Mouse (Mus musculus) urinary bladder, postnatal 4 days (tissue): ENCODE measurements at regions not wholly inside any gene's neighbourhood (a gene's known extent, or its start where the extent isn't known, plus 50 kb on each side); places are given as distances from the start of the nearest gene placed in this dataset.

Source experiments
- DNase-seq, 2 experiments: peaks; one replicate each; pipeline ENCODE4 v3.0.0; 2021 to 2022; ENCODE audit warnings: low spot score in 2 of 2

DNA sequence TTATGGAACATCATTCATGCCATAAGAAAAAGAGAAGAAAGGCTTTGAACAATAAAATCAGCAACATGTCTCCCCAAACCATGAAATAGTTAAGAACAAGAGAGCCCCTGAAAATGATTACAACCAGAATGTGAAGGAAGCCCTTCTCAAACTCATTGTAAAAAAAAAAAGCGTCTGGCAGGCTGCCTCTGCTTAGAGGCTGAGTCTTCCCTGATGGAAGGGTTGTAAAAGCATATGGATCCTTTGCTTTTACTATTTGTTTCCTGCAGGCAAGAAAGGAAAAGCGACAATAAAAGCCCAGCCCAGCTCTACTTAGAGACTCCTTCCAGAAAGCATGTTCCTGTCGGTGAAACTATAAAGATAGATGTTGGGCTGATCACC is 461.2 kb upstream of the Cited2 start:
- no peak for DNase-seq

DNA sequence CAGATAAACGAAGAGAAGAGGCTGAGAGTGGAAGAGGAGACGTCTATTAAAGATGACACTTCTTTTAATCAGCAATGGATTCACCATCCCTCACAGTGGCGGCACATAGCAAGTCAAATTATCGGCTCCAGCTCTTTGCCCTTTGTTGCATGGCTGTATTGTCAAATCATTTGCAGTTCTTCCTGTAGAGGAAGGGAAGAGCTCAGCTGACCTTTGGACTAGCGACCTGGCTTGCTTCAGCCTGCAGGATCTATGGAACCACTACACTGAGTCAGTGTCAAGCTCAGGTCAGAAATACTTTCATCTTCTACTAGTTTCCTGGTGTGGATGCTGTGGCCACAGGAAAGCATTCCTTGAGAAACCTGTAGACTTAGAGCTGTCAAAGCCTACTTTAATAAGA is 450.4 kb upstream of the Cited2 start:
- DNase-seq = no peak

DNA sequence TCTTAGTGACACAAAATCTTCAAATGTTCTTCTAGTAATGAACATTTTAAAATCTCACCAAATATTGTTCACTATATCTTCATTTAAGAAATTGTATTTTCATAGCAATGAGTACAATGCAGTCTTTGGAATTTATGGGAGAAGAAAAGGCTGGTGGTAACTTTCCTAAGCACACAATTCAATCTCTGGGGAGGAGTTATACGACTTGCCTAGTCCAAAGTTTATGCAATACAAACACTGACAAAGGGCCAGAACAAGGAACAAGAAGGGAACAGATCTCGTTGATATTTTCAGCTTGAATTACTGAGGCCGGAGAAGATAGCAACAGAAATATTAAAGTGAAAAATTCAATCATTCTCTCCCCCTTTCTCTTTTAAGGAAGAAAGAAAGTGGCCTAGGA is 449.2 kb upstream of the Cited2 start:
- DNase-seq = no peak

DNA sequence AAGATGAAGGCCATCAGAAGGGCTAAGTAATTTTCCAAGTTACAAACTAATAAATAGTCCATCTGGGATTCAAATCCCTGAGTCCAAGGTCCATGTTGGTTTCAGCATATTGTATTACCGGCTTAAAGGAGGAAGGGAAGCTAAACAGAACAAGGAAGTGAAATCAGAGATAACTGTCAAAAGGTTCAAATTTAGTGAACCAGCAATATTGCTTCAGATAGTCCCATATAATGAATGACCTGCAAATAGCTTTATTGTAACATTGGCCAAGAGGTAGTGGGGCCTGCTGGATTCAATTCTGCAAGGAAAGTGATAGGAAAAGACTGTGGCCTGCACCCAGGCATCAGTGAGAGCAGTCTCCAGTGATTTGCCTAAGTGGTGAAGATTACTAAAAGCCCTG is 447.8 kb upstream of the Cited2 start:
- no peak for DNase-seq

DNA sequence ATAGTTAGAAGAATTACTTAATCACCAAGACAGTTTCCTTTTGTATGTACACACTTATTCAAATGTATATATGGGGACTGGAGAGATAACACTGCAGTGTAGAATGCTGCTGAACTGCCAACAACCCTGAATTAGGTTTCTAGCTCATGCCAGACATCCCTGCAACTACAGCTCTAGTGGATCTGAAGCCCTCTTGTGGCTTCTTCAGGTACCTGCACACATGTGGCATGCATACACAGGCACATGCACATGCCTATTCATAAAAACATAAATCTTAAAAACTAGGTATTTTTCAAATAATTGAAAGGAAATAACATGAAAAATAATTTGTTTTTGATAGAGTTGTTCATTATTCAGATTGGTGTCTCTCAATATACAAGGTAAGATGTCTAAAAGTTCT is 445.1 kb upstream of the Cited2 start:
- no peak for DNase-seq

DNA sequence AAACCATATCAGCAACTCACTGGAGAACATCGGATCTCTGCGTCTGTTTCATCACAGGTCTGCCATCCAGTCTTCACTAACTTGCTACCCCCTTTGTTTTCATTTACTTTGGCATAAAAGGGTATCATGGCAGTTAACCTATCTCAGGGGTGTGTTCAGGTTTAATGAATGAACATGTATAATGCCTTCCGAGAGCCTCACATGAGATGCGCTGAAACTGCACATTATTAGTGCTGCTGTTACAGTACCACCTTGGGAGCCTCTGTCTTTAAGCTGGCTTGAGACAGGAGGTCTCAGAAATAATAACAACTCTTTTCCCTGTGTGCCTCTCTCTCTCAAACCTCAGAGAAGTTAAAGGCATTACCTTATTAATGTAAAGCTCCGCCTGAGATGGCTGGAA is 438.2 kb upstream of the Cited2 start:
- DNase-seq = no peak

DNA sequence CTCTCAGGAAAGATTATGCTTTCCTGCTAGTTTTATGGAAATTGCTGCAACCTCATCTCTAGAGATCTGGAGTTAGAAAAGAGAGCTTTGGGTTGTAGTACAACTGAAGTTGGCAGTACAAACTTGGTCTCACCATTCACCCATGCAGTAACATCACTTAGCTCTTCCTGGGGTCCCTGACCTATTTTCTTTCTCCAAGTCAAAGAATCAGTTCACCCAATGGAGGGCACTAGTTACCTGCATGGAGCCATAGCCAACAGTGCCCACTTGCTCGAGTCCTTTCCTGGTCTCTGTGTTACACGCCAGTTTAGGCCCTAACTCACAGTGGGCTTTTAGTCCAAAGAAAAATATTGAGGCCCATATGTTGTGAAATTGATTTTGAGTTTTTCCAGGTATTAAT is 435.9 kb upstream of the Cited2 start:
- no peak for DNase-seq

DNA sequence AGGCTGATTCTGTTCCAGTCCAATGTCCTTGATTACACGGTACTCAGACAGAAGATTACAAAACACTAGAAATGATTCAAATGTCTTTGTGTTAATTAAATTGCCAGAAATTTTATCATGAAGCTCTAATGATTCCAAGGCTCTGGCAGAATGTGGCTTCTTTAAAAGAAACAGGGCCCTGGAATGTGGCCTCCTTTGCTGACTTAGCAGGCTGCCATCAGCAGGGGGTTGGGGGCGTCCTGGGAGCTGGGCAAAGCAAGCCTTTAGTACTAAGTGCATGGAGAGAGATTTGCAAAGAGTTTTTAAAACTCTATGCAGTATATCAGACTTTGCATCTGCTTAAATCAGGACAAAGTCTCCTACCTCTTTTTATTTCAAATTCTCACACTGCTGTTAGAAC is 434.8 kb upstream of the Cited2 start:
- DNase-seq = no peak

DNA sequence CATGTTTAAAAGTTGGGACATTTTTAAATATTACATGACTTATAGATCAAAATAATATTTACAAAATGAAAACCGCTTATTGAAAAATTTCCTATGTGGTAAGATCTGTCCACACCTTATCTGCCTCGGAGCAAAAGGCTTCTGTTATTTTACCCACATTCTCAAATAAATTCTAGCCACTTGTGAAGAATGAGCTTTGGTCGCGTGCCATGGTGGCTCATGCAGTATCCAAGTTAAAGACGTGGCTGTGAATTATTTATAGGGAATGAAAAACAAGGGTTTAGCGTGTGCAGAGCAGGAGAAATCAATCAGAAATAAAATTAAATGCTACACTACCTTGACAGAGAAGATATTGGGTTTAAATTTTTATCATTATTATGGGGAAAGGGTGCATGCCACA is 430.7 kb upstream of the Cited2 start:
- no peak for DNase-seq

DNA sequence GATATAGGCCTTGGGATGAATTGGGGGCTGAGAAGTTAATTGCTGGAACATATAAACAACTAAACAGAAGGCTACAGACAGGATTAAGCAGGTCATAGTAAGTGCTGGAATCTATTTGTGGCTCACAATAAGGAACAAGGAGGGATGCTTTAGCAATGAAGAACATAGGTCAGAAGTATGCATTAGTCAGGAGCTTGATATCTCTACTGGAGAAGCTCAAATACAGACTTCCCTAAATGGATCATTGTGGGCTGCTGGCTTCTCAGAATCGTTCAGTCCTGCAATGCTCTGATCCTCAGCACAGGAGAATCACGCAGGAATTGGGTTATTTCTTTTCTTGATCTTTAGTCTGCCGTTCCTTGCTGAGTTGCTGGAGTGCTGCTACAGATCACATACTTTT is 428.6 kb upstream of the Cited2 start:
- no peak for DNase-seq

DNA sequence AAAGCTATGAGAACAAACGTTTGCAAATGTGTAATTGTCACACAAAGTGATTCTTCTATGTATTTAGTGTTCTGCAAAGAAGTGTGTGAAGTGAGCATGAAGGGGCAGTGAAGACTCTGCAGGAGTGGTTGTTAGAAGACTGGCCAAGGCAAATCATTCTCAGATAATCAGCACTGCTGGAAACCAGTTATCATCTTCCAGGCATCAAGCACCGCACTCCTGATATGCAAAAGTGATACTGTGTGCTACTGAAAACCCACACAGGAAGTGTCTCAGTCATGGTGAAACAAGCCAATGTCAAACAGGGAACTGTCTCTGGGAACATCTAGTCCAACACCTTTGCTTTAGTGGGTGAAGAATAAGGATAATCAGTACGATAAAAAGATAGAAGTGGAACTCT is 427.9 kb upstream of the Cited2 start:
- DNase-seq = no peak

DNA sequence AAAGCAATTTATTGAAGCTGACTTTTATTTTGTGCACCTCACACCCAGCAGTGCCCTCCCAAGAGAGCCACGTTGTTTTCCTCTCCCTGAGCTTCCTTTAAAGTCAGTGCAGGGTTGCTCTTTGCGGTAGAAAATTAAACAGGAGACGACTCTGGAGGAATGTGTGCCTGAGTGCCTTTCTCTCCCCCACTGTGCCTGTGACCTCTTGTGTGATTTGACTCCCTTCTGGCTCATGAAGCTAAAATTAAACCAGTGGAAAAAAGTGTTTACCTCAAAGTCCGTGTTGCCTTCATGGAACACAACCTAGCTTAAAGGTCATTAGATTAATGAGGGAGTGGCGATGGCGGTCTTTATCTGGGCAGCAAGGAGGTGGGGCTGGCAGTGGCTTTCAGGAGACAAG is 423.4 kb upstream of the Cited2 start:
- DNase-seq = no peak

DNA sequence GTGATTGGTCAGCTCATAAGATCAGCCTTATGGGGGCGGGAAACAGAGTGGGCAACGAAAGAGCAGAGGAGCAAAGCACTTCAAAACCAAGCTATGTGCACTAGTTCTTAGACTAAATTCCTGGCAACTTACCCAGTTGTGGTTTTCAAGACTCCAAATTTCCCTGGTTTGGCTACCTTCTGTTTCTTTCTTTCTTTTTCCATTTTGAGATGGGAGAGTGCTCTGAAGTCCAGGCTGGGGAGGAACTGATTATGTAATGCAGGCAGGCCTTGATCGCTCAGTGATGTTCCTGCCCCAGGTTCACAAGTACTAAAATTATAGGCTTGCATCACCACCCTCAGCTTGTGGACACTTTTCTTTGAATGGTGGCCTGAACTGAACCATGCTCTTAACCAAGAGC is 396.3 kb upstream of the Cited2 start:
- DNase-seq = no peak

DNA sequence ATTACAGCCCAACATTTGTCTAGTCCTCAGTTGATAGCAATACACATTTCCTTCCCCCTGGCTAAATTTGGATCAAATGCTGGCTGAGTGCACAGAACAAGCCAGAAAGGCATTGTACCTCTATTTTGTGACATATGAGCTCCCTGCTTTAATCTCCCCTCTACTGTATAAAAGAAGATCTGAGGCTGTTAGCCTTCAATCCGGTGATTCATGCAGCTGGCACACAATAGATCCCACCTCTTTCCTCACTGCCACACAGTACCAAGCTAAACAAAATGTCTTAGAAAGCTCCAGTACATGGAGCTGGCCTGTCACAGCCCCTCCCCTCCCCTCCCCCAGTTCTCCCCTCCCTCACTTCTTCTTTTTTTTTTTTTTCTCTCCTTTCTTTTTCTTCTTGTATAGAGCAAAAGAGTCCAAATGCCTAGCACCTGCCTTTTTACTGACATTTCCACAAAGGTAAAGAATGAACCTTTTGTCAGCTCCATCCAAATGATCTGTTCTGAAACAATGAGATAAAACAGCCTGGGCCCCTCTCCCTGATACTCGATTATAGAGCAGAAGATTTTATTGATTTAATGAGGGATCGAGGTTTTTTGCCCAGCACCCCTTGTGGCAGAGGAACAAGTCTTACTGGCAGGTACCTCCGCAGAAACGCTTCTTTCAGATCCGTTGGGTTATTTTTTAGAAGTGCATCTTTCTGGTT is 392.0 kb upstream of the Cited2 start:
- no peak for DNase-seq

DNA sequence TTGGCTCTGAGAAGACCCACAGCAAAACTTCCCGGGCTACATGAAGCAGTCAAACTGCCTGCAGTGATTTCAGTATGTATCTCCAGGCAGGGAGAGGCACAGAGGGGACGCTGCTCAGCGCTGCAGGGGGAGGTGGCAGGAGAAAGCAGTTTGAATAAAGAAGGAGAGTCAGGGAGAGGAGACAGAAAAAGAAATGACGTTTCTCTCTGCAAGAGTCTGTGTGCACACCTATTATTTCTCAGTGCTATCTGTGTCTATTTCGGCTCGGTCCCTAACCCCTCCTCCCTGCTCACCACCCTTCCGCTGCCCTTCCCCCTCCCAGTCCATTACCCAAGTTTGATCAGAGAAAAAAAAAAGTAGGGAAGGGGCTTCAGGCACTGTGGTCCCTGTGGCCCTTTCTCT is 391.4 kb upstream of the Cited2 start:
- no peak for DNase-seq

DNA sequence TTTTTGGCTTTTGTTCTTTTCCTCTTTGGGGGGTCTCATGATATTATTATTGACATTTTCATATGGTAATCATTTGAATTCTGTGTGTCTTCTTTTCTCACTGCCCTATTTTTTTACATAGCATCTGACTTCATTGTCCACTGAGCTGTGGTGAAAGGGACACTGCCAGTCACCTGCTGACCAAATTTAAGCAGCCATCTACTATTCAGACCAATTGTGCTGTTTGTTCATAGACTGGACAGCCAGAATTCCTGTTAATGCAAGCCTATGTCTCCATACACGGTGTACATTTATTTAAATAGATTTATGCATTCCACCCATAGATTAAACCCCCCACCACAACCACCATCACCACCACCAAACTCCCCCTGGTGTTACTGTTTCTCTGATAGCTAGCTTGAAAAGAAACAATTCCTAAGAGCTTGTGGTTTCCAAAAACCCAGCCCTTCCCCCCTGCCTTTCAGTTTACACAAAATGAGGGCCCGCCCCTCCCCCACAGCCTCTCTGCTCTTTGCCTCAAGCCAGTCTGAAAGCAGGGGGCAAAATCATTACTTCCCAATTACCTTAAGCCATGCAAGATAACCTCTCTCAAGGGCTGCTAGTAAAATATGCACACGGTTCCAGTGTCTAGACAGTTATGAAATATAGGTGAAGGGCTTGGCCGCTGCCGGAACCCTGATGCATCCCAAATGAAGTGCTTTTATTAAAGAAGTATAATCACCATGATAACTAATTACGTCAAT is 390.8 kb upstream of the Cited2 start:
- DNase-seq = no peak

DNA sequence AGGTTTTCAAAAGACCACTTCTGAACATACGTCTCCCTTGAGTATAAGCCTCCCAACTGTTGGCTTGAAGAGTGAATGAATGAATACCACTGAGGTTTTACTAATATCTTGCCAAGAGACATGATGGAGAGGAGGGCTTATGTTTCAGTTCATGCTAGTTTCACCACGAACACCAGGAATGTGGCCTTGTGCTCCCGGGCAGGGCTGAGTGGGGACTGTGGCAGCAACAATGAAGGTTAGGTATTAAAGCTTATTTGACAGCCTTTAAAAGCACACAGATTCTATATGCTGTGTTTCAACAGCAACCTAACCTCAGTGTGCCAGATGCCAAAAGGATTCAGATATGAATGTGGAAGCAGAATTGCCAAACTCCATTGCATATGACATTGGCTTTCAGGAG is 390.0 kb upstream of the Cited2 start:
- no peak for DNase-seq

DNA sequence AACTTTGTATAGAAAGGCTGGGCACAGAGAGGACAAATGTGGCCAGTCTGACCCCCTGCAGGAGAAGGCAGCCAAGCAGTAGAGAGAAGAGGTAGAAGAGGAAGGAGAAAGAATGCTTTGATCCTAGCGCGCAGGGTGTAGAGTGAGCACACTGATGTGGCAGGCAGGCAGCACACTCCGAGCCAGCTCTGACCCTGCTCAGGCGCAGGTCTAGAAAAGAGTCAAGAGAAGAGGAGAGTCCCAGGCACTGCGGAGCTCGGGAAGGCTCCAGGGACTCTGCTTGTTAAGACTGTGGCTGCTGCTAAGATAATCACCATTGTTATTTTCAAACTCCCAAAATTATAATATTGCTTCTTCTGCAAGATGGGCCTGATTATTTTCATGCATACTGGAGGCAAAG is 389.3 kb upstream of the Cited2 start:
- DNase-seq = no peak

DNA sequence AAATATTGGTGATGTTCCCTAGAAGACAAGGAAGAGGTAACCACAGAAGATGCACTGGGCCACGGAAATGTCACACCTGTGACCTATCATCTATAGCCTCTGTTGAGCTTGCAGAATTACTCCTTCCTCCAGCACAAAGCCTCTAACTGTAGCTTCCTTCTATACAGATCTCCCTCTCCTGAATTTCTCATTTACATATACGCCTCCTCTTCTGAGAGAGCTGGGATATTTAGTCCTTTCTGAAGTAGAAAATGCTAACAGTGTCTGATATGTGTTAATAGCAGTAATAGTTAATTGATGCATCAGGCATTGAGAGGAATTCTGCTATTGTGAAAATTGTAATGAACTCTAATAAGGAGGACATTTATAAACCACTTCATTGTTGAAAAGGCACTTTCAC is 385.8 kb upstream of the Cited2 start:
- DNase-seq = no peak

DNA sequence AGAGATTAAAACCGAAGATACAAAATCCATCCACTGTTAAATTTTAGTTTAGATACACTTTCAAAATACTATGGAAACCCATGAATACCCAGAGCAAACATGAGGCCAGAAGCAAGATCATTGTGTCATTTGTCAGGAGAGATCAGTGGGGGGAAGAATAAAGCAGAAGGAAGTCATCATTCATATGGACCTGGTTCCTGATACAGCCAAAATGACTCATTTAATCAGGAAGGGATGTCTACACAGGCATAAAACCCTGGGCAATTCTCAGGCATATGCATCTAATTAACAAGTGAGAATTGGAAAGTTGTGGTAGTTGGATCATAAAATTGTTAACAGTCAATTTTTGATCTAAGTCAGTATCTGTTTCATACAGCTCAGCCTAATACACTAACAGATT is 379.2 kb upstream of the Cited2 start:
- DNase-seq = no peak

DNA sequence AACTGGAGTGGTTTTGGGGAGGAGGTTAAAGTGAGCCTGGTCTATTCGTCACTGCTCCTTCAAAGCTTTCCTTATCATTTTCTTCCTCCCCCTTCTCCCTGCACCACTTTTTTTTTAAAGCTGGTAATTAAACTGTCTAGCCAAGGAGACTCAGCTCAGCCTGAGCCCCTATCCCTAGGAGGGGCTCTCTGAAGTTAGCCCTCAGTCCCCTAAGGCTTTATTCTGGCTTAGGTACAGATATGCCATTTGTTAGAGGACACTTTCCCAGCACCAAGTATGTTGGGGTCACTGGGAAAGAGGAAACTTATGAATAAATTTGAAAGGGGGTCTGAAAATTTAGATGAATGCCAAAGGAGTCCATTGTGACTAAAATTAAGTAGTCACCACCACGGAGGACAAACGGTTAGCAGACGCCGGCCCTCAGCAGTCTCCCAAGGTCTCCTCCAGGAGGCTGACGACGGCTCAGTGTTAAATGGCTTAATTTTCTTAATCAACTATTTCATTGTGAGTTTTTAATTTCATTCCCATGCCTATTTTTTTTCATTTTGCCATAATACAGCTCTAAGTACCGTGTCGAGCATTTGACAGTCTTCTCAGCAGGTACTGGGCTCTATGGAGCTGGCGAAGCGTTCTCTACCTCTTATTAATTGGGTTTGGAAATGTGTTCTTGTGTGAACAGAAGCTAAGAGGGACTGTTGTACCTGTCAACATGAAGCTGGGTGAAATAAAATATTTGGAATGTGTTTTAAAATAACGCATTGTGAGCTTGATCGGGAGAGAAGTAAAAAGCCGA is 370.6 kb upstream of the Cited2 start:
- no peak for DNase-seq

DNA sequence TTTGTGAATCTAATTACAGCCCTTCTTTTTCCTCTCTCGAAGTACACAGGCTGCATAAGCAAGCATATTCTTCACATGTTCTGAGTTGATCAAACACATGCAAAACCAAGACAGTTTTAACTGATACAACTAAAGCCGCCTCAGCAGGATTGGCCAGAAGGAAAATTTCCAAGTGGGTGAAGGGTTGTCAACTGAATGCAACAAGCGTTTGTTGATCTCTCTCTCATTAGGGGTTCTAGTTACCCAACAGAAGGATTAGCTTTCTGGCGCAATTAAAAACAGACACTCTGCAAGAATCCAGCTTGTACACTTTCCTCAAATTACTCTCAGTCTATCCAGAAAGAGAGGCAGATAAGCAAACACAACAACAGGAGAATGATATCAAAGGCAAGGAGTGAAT is 367.5 kb upstream of the Cited2 start:
- no peak for DNase-seq

DNA sequence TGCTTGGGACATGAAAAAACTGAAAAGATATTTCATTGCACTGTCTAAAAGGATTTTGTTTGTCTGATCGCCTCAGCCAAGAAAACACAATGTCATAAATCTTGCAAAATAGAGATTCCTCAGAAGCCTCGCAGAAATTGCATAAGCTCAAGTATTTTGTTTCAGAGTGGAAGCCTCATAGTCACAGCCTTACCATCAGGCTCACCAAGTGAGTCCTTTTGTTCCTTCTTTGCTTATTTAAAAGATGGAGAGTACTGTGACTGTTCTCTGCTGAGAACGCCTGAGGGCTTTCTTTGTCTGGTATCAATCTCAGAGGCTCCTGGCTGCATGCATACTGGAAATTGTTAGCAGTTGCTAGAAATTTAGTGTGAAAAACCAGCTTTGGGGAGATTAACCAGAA is 367.0 kb upstream of the Cited2 start:
- no peak for DNase-seq
